Mouse (Mus musculus): Measurements from ENCODE around the gene Tmem198. TPM values are rescaled to one million over a fixed set of nuclear protein-coding genes. Genes with fewer than 3 reads are reported as not detected.
A peak's percentile ranks its signal among the peaks of the same experiment; 100 is the strongest.

Gene Tmem198
- polyA plus RNA-seq, 1 experiment from 2014 or later = 50.5 TPM

DNA sequence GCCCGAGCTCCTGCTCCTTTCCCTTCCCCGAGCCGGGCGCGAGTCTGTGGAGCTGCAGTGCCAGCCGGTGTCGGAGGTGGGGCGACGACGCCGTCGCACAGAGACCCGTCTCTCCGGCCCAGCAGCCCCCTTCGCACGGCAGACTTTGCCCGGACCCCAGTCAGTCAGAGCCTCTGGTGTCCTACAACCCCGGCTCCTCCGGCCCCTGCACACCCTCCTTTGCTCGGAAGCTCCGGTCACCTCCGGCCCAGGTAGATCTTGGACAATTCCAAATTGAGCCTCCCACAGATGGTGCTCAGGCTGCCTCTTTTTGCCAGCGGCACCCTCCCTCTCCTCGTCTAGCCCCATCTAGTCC is 280 bp downstream of the Tmem198 start:
- peaks cover 23% of the 10 kb centered on the region for H3K4me1 ChIP-seq (ENCODE audit: control insufficient read depth, insufficient read depth, low read depth, low read length)
- WGBS = 1% methylated on average over 19 of the region's 24 CpGs
- H3K27me3 ChIP-seq (replicated peaks; ENCODE audit: control insufficient read depth, insufficient read depth, low read length) = no peaks in the 10 kb centered on the region; the same call in 1 of the 2 replicates

DNA sequence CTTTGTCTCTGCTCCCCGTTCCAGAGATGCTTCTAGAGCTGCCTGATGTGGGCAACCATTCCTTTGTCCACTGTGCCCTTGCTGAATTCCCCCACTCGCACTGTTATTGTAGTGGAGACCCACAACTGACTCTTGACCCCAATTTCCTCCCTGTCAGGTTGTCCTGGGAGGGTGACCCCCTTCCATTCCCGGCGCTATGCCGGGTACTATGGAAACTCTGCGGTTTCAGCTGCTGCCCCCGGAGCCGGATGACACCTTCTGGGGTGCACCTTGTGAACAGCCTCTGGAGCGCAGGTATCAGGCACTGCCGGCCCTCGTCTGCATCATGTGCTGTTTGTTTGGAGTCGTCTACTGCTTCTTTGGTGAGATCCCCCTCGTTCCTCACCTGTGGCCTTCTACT is 704 bp downstream of the Tmem198 start:
- peaks cover 21% of the 10 kb centered on the region for H3K4me1 ChIP-seq (ENCODE audit: control insufficient read depth, insufficient read depth, low read depth, low read length)

More for the DNA sequence above, 280 bp downstream of the Tmem198 start:
- Histone ChIP-seq H3K4me3 (ENCODE audit: low read length) (peak overlapping the region; percentile 88), H3K9ac (ENCODE audit: low read depth, low read length) (peak overlapping the region; percentile 83), H3K27ac (ENCODE audit: low read depth, low read length) (peak overlapping the region; percentile 75), H3K36me3 (ENCODE audit: control insufficient read depth, insufficient read depth, low read length) (peaks cover 23% of the 10 kb centered on the region), H3K9me3 (ENCODE audit: control insufficient read depth, low read length) (no peaks in the 10 kb centered on the region), H3K4me2 (ENCODE audit: low read length) (peak overlapping the region; percentile 87)
- no peak for ATAC-seq

DNA sequence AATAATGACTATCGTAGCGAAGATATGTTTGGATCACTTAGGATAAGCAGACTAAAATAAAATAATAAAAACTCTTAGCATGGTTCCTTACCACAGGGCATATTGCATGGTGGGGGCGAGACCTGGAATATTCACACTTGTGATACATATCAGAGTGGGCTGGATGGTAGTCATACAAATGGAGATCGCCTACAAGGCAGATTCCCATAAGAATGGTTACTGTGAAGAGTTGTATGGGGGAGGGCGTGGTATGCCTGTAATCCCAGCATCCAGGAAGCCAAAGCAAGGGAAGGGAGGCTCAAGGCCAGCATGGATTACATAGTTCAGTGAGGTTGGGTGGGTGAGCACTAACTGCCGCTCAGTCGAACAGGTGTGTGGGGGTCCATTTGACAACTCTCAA is 1.4 kb downstream of the Tmem198 start:
- ATAC-seq = no peak
- H3K27me3 ChIP-seq (replicated peaks; ENCODE audit: control insufficient read depth, insufficient read depth, low read length) = peaks cover 10% of the 10 kb centered on the region
- H3K4me1 ChIP-seq (ENCODE audit: control insufficient read depth, insufficient read depth, low read depth, low read length) = peaks cover 21% of the 10 kb centered on the region
- H3K36me3 ChIP-seq (ENCODE audit: control insufficient read depth, insufficient read depth, low read length) = peaks cover 23% of the 10 kb centered on the region
- H3K4me2 ChIP-seq (ENCODE audit: low read length) = peak overlapping the region; percentile 87
- H3K4me3 ChIP-seq (ENCODE audit: low read length) = peak overlapping the region; percentile 88
- WGBS = 83% methylated on average over 7 of the region's 7 CpGs
- no peaks in the 10 kb centered on the region for H3K9me3 ChIP-seq (ENCODE audit: control insufficient read depth, low read length)
- H3K27ac ChIP-seq (ENCODE audit: low read depth, low read length) = no peak overlapping the region
- 0 out of 2 replicates have a peak overlapping the region, but pooled peaks have one; percentile 17 for H3K9ac ChIP-seq (ENCODE audit: low read depth, low read length)

More for the DNA sequence above, 704 bp downstream of the Tmem198 start:
- peak overlapping the region; percentile 88 for H3K4me3 ChIP-seq (ENCODE audit: low read length)
- H3K9ac ChIP-seq (ENCODE audit: low read depth, low read length) = peak overlapping the region; percentile 83
- peaks cover 3% of the 10 kb centered on the region for H3K27me3 ChIP-seq (replicated peaks; ENCODE audit: control insufficient read depth, insufficient read depth, low read length)
- WGBS = 4% methylated on average over 13 of the region's 13 CpGs
- H3K4me2 ChIP-seq (ENCODE audit: low read length) = peak overlapping the region; percentile 87
- no peak for ATAC-seq
- H3K9me3 ChIP-seq (ENCODE audit: control insufficient read depth, low read length) = no peaks in the 10 kb centered on the region
- peak overlapping the region; percentile 16 for H3K27ac ChIP-seq (ENCODE audit: low read depth, low read length)
- H3K36me3 ChIP-seq (ENCODE audit: control insufficient read depth, insufficient read depth, low read length) = peaks cover 23% of the 10 kb centered on the region

- WGBS = 10% methylated on average over 24 of the region's 24 CpGs
These were observed 7.2 kb downstream of the Tmem198 start for GRCm38 (mm10) chr1:75486561-75486960.

GRCm38 (mm10) chr1:75487040-75487404 is 7.7 kb downstream of the Tmem198 start:
- Histone ChIP-seq H3K4me3 (ENCODE audit: low read length) (peak overlapping the region; percentile 55), H3K36me3 (ENCODE audit: control insufficient read depth, insufficient read depth, low read length) (peaks cover 18% of the 10 kb centered on the region), H3K27me3 (replicated peaks; ENCODE audit: control insufficient read depth, insufficient read depth, low read length) (peaks cover 24% of the 10 kb centered on the region), H3K9me3 (ENCODE audit: control insufficient read depth, low read length) (no peaks in the 10 kb centered on the region), H3K27ac (ENCODE audit: low read depth, low read length) (no peak overlapping the region), H3K4me2 (ENCODE audit: low read length) (peak overlapping the region; percentile 91), H3K9ac (ENCODE audit: low read depth, low read length) (peak overlapping the region; percentile 58), H3K4me1 (ENCODE audit: control insufficient read depth, insufficient read depth, low read depth, low read length) (peaks cover 12% of the 10 kb centered on the region)
- ATAC-seq = peak; percentile 7; the same call in 1 of the 2 replicates
- WGBS = 4% methylated on average over 13 of the region's 13 CpGs

More at GRCm38 (mm10) chr1:75486561-75486960, 7.2 kb downstream of the Tmem198 start:
- peaks cover 12% of the 10 kb centered on the region for H3K4me1 ChIP-seq (ENCODE audit: control insufficient read depth, insufficient read depth, low read depth, low read length)
- H3K9me3 ChIP-seq (ENCODE audit: control insufficient read depth, low read length) = no peaks in the 10 kb centered on the region
- H3K4me3 ChIP-seq (ENCODE audit: low read length) = no peak overlapping the region; the same call in 1 of the 2 replicates
- H3K4me2 ChIP-seq (ENCODE audit: low read length) = peak overlapping the region; percentile 91
- peaks cover 24% of the 10 kb centered on the region for H3K27me3 ChIP-seq (replicated peaks; ENCODE audit: control insufficient read depth, insufficient read depth, low read length)
- peaks cover 18% of the 10 kb centered on the region for H3K36me3 ChIP-seq (ENCODE audit: control insufficient read depth, insufficient read depth, low read length)
- H3K27ac ChIP-seq (ENCODE audit: low read depth, low read length) = no peak overlapping the region
- 0 out of 2 replicates have a peak, but pooled peaks have one; percentile 5 for ATAC-seq
- H3K9ac ChIP-seq (ENCODE audit: low read depth, low read length) = no peak overlapping the region

- peak overlapping the region; percentile 58 for H3K9ac ChIP-seq (ENCODE audit: low read depth, low read length)
- no peak overlapping the region for H3K27ac ChIP-seq (ENCODE audit: low read depth, low read length)
- peaks cover 17% of the 10 kb centered on the region for H3K36me3 ChIP-seq (ENCODE audit: control insufficient read depth, insufficient read depth, low read length)
- no peaks in the 10 kb centered on the region for H3K9me3 ChIP-seq (ENCODE audit: control insufficient read depth, low read length)
- H3K4me2 ChIP-seq (ENCODE audit: low read length) = peak overlapping the region; percentile 91
- H3K4me3 ChIP-seq (ENCODE audit: low read length) = peak overlapping the region; percentile 55
- peaks cover 12% of the 10 kb centered on the region for H3K4me1 ChIP-seq (ENCODE audit: control insufficient read depth, insufficient read depth, low read depth, low read length)
- peak; percentile 82 for ATAC-seq
- under 1% methylated on average over 58 of the region's 62 CpGs for WGBS
- peaks cover 24% of the 10 kb centered on the region for H3K27me3 ChIP-seq (replicated peaks; ENCODE audit: control insufficient read depth, insufficient read depth, low read length)
These were observed 8.3 kb downstream of the Tmem198 start for GRCm38 (mm10) chr1:75487405-75488161.

- no peak overlapping the region for H3K9ac ChIP-seq (ENCODE audit: low read depth, low read length)
- WGBS = 84% methylated on average over 34 of the region's 34 CpGs
- H3K4me1 ChIP-seq (ENCODE audit: control insufficient read depth, insufficient read depth, low read depth, low read length) = peaks cover 12% of the 10 kb centered on the region
- H3K27ac ChIP-seq (ENCODE audit: low read depth, low read length) = no peak overlapping the region
- no peaks in the 10 kb centered on the region; the same call in 1 of the 2 replicates for H3K36me3 ChIP-seq (ENCODE audit: control insufficient read depth, insufficient read depth, low read length)
- H3K27me3 ChIP-seq (replicated peaks; ENCODE audit: control insufficient read depth, insufficient read depth, low read length) = peaks cover 13% of the 10 kb centered on the region
- H3K9me3 ChIP-seq (ENCODE audit: control insufficient read depth, low read length) = no peaks in the 10 kb centered on the region
- ATAC-seq = no peak
- H3K4me2 ChIP-seq (ENCODE audit: low read length) = no peak overlapping the region
- H3K4me3 ChIP-seq (ENCODE audit: low read length) = no peak overlapping the region
These were observed 11.6 kb downstream of the Tmem198 start for GRCm38 (mm10) chr1:75490785-75491551.

DNA sequence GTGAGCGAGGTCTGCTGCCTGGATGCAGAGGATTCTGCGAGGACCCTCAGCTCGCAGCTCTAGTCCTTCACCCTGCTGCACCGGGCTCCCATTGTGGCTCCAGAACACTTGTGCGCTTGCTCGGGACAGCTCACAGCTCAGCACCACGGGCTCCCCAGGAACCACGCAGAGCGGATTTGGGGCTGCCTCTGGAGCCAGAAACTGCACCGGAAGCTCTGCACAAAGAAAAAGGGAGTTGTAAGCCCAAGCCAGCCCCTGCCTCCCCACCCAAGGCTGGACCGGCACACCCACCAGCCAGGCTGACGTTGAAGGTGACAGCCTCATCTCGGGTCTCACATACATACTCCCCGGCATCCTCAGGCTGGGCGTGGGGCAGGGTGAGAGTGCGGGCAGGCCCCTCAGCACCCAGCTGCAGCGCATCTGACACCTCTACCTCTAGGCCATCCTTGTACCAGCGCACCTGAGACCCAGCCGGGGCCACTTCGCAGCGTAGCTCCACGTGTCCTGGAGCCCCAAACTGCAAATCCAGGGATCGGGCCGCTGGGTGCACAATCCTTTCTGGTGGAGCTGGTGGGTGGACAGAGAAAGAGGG is 13.3 kb downstream of the Tmem198 start:
- peaks cover 13% of the 10 kb centered on the region for H3K27me3 ChIP-seq (replicated peaks; ENCODE audit: control insufficient read depth, insufficient read depth, low read length)
- no peaks in the 10 kb centered on the region; the same call in 1 of the 2 replicates for H3K36me3 ChIP-seq (ENCODE audit: control insufficient read depth, insufficient read depth, low read length)
- no peak overlapping the region for H3K4me2 ChIP-seq (ENCODE audit: low read length)
- no peaks in the 10 kb centered on the region for H3K9me3 ChIP-seq (ENCODE audit: control insufficient read depth, low read length)
- no peak overlapping the region for H3K9ac ChIP-seq (ENCODE audit: low read depth, low read length)
- WGBS = 35% methylated on average over 24 of the region's 24 CpGs
- H3K27ac ChIP-seq (ENCODE audit: low read depth, low read length) = no peak overlapping the region
- H3K4me3 ChIP-seq (ENCODE audit: low read length) = no peak overlapping the region
- ATAC-seq = no peak
- peaks cover 5% of the 10 kb centered on the region; the same call in 1 of the 2 replicates for H3K4me1 ChIP-seq (ENCODE audit: control insufficient read depth, insufficient read depth, low read depth, low read length)

Data from hindbrain, embryonic 16.5 days (tissue).